Mouse (Mus musculus): Measurements from ENCODE around the gene Fcho2. TPM values are rescaled to one million over a fixed set of nuclear protein-coding genes. Genes with fewer than 3 reads are reported as not detected.
A peak's percentile ranks its signal among the peaks of the same experiment; 100 is the strongest.
"Not testable (repeated sequence)": the region's sequence is repeated elsewhere in the genome, so short reads cannot be mapped to it uniquely, and the experiment has no call there.

Fcho2 gene
- 26.1 and 34.1 TPM in 2 replicates for polyA plus RNA-seq (2016; fragmentation: Nextera tagmentation; extraction: Ambion mirVana)

DNA sequence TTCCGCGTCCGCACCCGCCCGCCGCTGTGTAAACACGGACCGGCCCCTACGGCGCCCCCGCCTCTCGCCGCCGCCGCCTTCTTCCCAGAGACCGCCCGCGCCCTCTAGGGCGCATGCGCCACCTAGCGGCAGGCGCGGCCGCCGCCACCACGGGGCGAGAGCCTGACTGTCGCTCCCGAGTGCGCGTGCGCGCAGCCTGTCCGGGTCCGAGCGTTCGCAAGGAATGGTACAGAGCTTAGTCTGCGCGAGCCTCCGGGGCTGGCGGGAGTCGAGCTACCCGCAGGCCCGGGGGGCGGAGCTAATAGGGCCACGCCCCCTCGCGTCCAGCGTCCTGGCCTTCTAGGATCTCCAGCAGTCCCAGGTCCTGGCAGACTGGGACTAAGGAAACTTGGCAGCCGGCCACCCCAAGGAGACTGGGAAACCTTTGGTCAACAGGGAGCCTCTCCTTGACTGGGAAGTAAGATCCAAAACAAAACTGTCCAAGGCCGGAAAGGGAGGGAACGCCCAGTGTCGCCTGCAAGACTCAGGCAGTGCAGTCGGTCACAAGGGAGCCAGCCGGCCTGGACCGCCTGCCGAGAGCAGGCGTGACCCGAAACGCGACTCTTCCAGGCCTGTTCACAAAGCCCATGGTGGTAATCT, at the start of gene Fcho2:
TSS of gene Fcho2 (minus strand) at position 303 of the 639 bp plus-strand sequence.
- peak within 1 kb of the TSS; percentile 90 for H3K4me3 ChIP-seq
- 1% methylated on average over 61 of the region's 61 CpGs for WGBS
- H3K4me1 ChIP-seq = peaks cover 18% of the 10 kb centered on the region
- H3K27ac ChIP-seq = peak within 1 kb of the TSS; percentile 99
- H3K27me3 ChIP-seq (ENCODE audit: low read depth, poor library complexity, severe bottlenecking) = no peaks in the 10 kb centered on the region
- peaks cover 5% of the 10 kb centered on the region; the same call in 1 of the 2 replicates for H3K36me3 ChIP-seq
- peak; percentile 99 for DNase-seq (ENCODE audit: low spot score)
- no peaks in the 10 kb centered on the region for H3K9me3 ChIP-seq (replicated peaks)

DNA sequence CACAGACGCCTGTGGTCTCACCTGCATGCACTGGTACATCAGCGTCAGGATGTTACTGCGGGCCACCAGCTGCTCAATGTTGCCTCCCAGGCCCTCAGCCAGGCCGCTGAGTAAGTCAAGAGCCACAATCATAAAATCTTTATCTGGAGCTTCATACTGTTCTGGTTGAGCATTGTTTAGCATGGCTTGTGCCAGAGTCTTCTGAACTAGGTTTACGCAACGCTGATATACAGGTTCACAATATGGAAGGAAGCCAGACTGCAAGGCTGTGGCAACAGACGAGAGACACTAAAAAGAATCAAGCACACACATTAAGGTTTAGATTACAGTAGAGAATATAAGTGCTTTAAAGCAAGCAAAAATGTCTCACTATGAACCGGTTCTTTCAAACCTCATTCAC, 40.0 kb upstream of the Fcho2 start:
- H3K27ac ChIP-seq = no peak overlapping the region
- DNase-seq (ENCODE audit: low spot score) = no peak
- peaks cover 100% of the 10 kb centered on the region for H3K36me3 ChIP-seq
- 95% methylated on average over 8 of the region's 8 CpGs for WGBS
- no peaks in the 10 kb centered on the region for H3K27me3 ChIP-seq (ENCODE audit: low read depth, poor library complexity, severe bottlenecking)
- H3K9me3 ChIP-seq (replicated peaks) = no peaks in the 10 kb centered on the region
- H3K4me1 ChIP-seq = no peaks in the 10 kb centered on the region
- no peak overlapping the region for H3K4me3 ChIP-seq

DNA sequence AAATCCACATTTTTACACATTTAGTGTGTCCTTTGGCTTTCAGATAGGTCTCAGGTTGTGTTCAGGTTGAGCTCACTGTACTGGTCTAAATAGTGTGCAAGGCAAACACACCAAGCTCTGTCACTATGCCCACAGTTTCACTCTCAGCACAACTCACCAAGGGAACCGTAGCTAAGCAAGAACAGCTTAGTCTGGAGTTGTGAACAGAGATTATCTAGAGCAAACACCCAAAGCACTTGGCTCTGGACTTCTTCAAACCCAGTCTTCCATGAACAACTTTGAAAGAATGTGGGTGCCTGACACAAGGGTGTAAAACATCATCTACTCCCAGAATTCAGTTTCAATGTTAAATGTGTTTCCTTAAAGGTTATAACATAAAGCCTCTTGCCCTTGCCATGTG, 30.5 kb upstream of the Fcho2 start:
- Histone ChIP-seq H3K4me3 (no peak overlapping the region), H3K36me3 (peaks cover 96% of the 10 kb centered on the region), H3K27me3 (ENCODE audit: low read depth, poor library complexity, severe bottlenecking) (no peaks in the 10 kb centered on the region), H3K27ac (no peak overlapping the region), H3K4me1 (no peaks in the 10 kb centered on the region), H3K9me3 (replicated peaks) (no peaks in the 10 kb centered on the region)
- DNase-seq (ENCODE audit: low spot score) = no peak
- 97% methylated on average over 1 of the region's 1 CpGs for WGBS

DNA sequence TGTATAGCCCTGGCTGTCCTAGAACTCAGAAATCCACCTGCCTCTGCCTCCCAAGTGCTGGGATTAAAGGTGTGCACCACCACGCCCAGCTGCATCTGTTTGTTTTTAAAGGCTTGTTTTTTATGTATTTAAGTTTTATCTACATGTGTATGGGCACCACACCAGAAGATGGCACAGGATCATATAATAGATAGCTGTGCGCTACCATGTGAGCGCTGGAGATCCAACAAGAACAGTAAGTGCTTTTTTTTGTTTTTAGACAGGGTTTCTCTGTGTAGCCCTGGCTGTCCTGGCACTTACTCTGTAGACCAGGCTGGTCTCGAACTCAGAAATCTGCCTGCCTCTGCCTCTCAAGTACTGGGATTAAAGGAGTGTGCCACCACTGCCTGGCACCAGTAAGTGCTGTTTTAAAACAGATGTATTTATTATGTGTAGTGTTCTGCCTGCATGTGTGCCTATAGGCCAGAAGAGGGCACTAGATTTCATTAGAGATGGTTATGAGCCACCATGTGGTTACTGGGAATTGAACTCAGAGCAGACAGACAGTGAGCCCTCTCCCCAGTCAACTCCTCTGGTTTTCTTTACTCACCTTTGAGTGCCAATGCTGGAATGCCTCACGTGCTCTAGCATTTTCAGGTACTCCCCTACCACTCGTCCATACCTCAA, 21.3 kb upstream of the Fcho2 start:
- DNase-seq (ENCODE audit: low spot score) = peak; percentile 28
- peaks cover 49% of the 10 kb centered on the region for H3K36me3 ChIP-seq
- no peaks in the 10 kb centered on the region for H3K9me3 ChIP-seq (replicated peaks)
- no peak overlapping the region for H3K27ac ChIP-seq
- H3K4me1 ChIP-seq = no peaks in the 10 kb centered on the region
- H3K27me3 ChIP-seq (ENCODE audit: low read depth, poor library complexity, severe bottlenecking) = no peaks in the 10 kb centered on the region
- 87% methylated on average over 6 of the region's 6 CpGs for WGBS
- H3K4me3 ChIP-seq = no peak overlapping the region

DNA sequence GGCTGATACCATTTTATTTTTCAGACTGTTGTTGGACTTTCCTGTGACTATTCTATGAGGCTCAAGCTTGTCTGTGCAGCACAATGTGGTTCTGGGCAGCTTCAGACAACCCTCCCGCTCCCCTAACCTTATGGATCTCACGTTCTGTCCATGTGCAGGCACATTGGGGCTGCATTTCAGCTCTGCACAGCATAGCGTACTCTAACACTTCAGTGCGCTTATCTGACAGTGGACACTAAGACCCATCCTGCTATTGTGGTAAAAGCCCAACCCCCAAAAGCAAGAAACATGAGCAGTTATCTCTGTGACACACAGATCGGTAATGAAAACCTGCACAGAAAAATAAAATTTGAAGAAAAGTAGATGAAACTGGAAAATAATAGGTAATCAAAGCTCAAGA, 20.5 kb upstream of the Fcho2 start:
- H3K9me3 ChIP-seq (replicated peaks) = no peaks in the 10 kb centered on the region
- DNase-seq (ENCODE audit: low spot score) = no peak

DNA sequence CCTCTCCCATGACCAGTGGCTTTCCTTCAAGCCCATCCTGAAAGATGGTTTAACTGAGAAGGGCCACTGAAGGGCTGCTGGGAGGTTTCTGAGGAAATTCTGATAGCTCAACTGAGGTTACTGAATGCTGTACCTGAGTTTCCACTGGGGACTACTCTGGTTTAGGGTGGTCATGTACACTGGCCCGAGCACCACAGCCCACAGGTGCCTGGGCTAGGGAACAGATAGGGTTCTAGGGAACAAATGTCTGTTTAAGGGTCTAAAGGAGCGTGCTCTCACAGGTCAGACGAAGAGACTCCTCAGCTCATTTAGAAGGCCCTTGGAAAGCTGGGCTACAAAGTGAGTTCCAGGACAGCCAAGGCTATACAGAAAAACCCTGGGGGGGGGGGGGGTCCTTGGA, 19.5 kb upstream of the Fcho2 start:
- no peak for DNase-seq (ENCODE audit: low spot score)
- Histone ChIP-seq H3K9me3 (replicated peaks) (no peaks in the 10 kb centered on the region), H3K4me1 (no peaks in the 10 kb centered on the region), H3K4me3 (no peak overlapping the region), H3K27ac (no peak overlapping the region), H3K27me3 (ENCODE audit: low read depth, poor library complexity, severe bottlenecking) (no peaks in the 10 kb centered on the region), H3K36me3 (peaks cover 31% of the 10 kb centered on the region)
- WGBS = 81% methylated on average over 3 of the region's 3 CpGs

More for the DNA sequence above, 20.5 kb upstream of the Fcho2 start:
- Histone ChIP-seq H3K27ac (no peak overlapping the region), H3K36me3 (peaks cover 41% of the 10 kb centered on the region), H3K4me3 (no peak overlapping the region), H3K4me1 (no peaks in the 10 kb centered on the region), H3K27me3 (ENCODE audit: low read depth, poor library complexity, severe bottlenecking) (no peaks in the 10 kb centered on the region)
- 92% methylated on average over 5 of the region's 5 CpGs for WGBS

DNA sequence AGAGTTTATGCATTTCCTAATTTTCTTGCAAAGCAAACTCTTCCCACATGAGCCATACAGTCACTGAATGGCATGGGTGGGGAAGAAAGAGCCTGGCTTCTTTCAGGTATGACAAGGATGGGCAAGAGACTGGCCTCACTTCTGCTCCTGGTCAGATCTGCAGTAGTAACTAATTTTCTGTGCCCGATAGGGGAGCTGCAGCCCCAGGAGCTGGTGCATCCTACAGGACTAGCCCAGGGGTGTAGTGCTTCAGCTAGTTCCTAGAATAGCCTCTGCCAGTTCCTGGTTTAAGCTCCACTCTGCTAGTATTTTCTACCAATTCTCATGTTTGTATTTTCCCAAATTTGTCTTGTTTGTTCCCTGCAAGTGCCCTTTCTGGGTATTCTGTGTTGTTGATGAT, 18.9 kb upstream of the Fcho2 start:
- Histone ChIP-seq H3K27ac (no peak overlapping the region), H3K4me3 (no peak overlapping the region), H3K9me3 (replicated peaks) (no peaks in the 10 kb centered on the region), H3K27me3 (ENCODE audit: low read depth, poor library complexity, severe bottlenecking) (no peaks in the 10 kb centered on the region), H3K4me1 (no peaks in the 10 kb centered on the region), H3K36me3 (peaks cover 27% of the 10 kb centered on the region)
- DNase-seq (ENCODE audit: low spot score) = no peak
- 38% methylated on average over 1 of the region's 1 CpGs for WGBS

DNA sequence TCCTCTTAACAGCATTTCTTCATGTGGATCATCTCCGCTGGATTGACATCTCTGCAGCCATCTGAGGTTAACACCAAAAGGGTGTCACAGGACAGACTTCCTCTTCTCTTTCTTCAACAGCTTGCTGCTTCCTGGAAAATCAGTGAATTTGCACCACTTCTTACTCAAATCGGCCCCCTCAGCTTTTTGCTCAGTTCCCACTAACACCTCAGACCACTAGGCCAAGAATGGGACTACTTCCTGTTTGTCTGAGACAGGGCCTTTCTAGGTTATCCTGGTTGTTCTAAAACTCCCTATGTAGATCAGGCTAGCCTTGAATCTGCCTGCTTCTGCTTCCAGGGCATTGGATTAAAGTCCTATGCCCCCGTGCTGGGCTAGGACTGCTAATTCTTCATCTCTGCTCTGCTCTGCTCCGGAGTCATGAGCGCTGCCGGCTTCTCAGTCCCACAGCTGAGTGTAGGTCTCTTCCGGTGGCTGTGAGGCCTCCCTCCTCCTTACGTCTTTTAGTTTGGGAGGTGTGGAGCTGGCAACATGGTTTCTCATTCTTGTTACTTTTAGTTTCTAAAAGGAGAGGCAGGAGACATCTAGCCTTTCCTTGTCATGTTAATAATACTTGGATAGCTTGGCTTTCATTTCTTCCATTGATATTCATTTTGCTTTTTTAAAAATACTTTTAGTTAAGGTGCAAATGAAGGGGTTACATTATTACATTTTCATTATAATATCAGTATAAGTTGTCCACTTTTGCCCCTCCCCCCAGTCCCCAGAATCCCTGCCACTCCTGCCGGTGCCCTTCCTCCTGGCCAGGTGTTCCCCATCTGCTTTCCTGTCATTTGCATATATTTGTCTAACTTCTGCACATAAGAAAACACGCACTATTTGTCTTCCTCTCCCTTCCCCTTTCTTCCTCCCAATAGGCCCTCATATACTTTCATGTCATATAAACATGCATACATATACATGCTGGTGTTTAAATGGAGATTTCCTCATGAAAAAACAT, 17.5 kb upstream of the Fcho2 start:
- 89% methylated on average over 10 of the region's 10 CpGs for WGBS
- Histone ChIP-seq H3K9me3 (replicated peaks) (no peaks in the 10 kb centered on the region), H3K36me3 (peaks cover 14% of the 10 kb centered on the region), H3K27ac (no peak overlapping the region), H3K4me3 (no peak overlapping the region), H3K4me1 (no peaks in the 10 kb centered on the region), H3K27me3 (ENCODE audit: low read depth, poor library complexity, severe bottlenecking) (no peaks in the 10 kb centered on the region)
- no peak for DNase-seq (ENCODE audit: low spot score)

DNA sequence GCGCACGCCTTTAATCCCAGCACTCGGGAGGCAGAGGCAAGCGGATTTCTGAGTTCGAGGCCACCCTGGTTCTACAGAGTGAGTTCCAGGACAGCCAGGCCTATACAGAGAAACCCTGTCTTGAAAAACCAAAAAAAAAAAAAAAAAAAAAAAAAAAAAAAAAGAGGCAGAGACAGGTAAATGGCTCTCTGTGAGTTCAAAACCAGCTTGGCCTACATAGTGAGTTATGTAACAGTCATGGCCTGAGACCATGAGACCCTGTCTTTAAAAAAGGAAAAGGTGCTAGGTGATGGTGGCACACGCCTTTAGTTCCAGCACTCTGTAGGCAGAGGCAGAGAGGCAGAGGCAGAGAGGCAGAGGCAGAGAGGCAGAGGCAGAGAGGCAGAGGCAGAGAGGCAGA, 13.8 kb upstream of the Fcho2 start:
- not testable (repeated sequence) for H3K9me3 ChIP-seq (replicated peaks); H3K36me3 ChIP-seq; H3K4me3 ChIP-seq; H3K27ac ChIP-seq; H3K27me3 ChIP-seq (ENCODE audit: low read depth, poor library complexity, severe bottlenecking); H3K4me1 ChIP-seq; DNase-seq (ENCODE audit: low spot score)
- WGBS = 95% methylated on average over 6 of the region's 6 CpGs

DNA sequence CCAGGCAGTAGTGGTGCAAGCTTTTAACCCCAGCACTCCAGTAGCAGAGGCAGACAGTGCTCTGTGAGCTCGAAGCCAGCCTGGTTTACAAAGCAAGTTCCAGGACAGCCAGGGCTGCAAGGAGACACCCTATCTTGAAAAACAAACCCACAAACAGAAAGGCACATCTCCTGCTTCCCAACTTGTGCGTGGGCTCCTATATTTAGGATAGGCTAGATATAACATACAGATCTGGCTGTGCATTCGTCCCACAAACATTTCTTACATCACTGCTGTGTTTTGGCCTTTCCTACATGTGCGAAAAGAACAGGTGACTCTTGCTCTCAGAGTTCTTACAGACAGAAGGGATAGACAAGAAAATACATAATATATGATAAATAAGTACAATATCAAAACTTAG, 10.3 kb upstream of the Fcho2 start:
- Histone ChIP-seq H3K9me3 (replicated peaks) (no peaks in the 10 kb centered on the region), H3K27ac (no peak overlapping the region), H3K4me1 (no peaks in the 10 kb centered on the region), H3K36me3 (no peaks in the 10 kb centered on the region), H3K27me3 (ENCODE audit: low read depth, poor library complexity, severe bottlenecking) (no peaks in the 10 kb centered on the region), H3K4me3 (no peak overlapping the region)
- DNase-seq (ENCODE audit: low spot score) = no peak
- 89% methylated on average over 4 of the region's 4 CpGs for WGBS

DNA sequence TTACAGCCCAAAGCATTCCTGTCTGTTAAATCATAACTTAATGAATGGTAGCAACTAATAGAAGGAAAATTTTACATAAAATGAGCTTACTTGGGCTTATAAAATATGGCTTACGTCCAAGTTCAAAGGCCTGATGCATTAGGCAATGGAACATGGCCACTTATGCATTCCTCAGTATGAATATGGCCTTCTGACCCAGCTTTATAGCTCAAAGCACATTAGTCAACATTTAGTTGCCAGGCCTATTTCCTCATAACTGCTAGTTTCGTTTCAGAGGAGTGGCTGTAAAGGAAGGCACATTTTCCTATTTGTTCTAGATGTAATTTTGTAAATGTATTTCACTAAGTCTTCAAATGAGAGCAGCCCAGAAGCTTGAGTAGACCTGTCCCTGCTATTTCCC, 3.8 kb upstream of the Fcho2 start:
- no peak overlapping the region for H3K27ac ChIP-seq

DNA sequence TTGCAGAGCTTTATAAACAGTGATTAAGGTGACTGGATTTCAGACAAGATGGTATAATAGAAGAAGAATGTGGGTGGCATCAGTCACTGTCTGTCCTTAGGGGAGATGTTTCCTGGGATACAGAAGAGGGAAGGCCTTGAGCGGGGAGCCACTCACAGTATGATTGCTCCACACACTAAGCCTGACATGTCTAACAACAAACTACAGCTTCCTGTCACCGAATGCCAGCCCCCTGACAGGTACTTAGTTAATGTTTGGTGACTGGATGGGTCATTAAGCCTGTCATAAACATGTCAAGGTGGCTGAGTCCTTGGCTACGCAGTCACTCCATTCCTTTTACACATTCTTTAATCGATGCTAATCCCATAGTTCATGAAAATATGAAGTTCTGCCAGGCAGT, 3.0 kb upstream of the Fcho2 start:
- no peaks in the 10 kb centered on the region for H3K9me3 ChIP-seq (replicated peaks)
- no peaks in the 10 kb centered on the region for H3K27me3 ChIP-seq (ENCODE audit: low read depth, poor library complexity, severe bottlenecking)
- 77% methylated on average over 4 of the region's 4 CpGs for WGBS
- H3K4me3 ChIP-seq = no peak overlapping the region
- no peaks in the 10 kb centered on the region for H3K36me3 ChIP-seq
- no peak for DNase-seq (ENCODE audit: low spot score)
- no peak overlapping the region for H3K27ac ChIP-seq
- H3K4me1 ChIP-seq = peaks cover 14% of the 10 kb centered on the region

More for the DNA sequence above, 3.8 kb upstream of the Fcho2 start:
- Histone ChIP-seq H3K4me3 (no peak overlapping the region), H3K27me3 (ENCODE audit: low read depth, poor library complexity, severe bottlenecking) (no peaks in the 10 kb centered on the region), H3K9me3 (replicated peaks) (no peaks in the 10 kb centered on the region), H3K4me1 (peaks cover 7% of the 10 kb centered on the region), H3K36me3 (no peaks in the 10 kb centered on the region)
- DNase-seq (ENCODE audit: low spot score) = no peak
- 87% methylated on average over 2 of the region's 2 CpGs for WGBS

DNA sequence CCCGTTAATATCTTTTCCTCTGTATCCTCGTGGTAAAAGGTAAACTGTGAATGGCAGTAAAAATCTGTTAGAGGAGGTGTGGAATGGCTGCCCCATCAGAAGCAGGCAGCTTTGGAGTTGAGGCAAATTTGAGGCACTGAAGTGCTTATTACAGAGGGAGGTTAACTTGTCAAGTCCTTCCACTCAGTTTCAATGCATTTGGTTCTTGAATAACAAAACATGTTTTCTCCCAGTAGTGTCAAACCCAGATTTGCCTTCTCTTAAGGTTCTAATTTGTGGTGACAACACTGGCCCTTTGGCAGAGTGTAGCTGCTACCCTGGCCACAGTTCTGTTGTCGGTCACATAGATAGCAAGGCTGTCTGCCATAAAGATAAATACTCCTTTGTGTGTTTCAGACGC, 2.5 kb upstream of the Fcho2 start:
- Histone ChIP-seq H3K4me1 (peaks cover 14% of the 10 kb centered on the region), H3K27ac (no peak overlapping the region), H3K36me3 (no peaks in the 10 kb centered on the region), H3K9me3 (replicated peaks) (no peaks in the 10 kb centered on the region), H3K4me3 (no peak overlapping the region), H3K27me3 (ENCODE audit: low read depth, poor library complexity, severe bottlenecking) (no peaks in the 10 kb centered on the region)
- 45% methylated on average over 4 of the region's 4 CpGs for WGBS
- DNase-seq (ENCODE audit: low spot score) = no peak

All from limb, embryonic 10.5 days (tissue).